Mouse (Mus musculus) hematopoietic stem cell, adult 5-6 weeks (primary cell): ENCODE measurements around the gene Il16. TPM values are rescaled to one million over a fixed set of nuclear protein-coding genes. Genes with fewer than 3 reads are reported as not detected.

Experiments used
- ATAC-seq, 2 experiments: fragments of 125-278 bp in 1 of 2; replicated peaks in 1 of 2; 2 replicates each; pipeline ENCODE4 v1.8.0; 2016 to 2017; ENCODE audit warnings: inconsistent platforms in 2 of 2, mild to moderate bottlenecking in 2 of 2, moderate number of reproducible peaks in 2 of 2, low read depth in 1 of 2, moderate TSS enrichment in 1 of 2; ENCODE audit not compliant: low FRiP score in 2 of 2, poor library complexity in 2 of 2, severe bottlenecking in 2 of 2, insufficient read depth in 1 of 2, low TSS enrichment in 1 of 2
- total RNA-seq: library from RNA; stranded (forward); fragments of 172-1452, 232-1000 nt; gene quantifications from 2 replicates; pipeline ENCODE4 v1.2.3, GENCODE M21; 2017

Il16 gene
- total RNA-seq, 1 experiment from 2014 or later, result 93.8 TPM

- ATAC-seq, result no peak
Observed at GRCm38 (mm10) chr7:83637781-83638583, 107.5 kb downstream of the Il16 start.

GRCm38 (mm10) chr7:83636425-83636824, 109.1 kb downstream of the Il16 start:
- ATAC-seq, result no peak

GRCm38 (mm10) chr7:83635726-83636125, 109.8 kb downstream of the Il16 start:
- no peak for ATAC-seq

GRCm38 (mm10) chr7:83633856-83634255, 111.7 kb downstream of the Il16 start:
- no peak for ATAC-seq

- ATAC-seq, result no peak
Observed at GRCm38 (mm10) chr7:83632682-83633120, 112.8 kb downstream of the Il16 start.

GRCm38 (mm10) chr7:83631828-83632681, 113.5 kb downstream of the Il16 start, which contains the start of gene Stard5:
Stard5 (plus strand) TSS chr7:83631959.
- peak; percentile 97 to 98 for ATAC-seq

- no peak for ATAC-seq
Observed at GRCm38 (mm10) chr7:83631073-83631827, 114.3 kb downstream of the Il16 start.

- ATAC-seq, result no peak
Observed at GRCm38 (mm10) chr7:83627369-83627768, 118.2 kb downstream of the Il16 start.

GRCm38 (mm10) chr7:83626557-83627257, 118.8 kb downstream of the Il16 start:
- no peak for ATAC-seq

- no peak for ATAC-seq
Observed at GRCm38 (mm10) chr7:83624065-83624464, 121.5 kb downstream of the Il16 start.

- no peak for ATAC-seq
Observed at GRCm38 (mm10) chr7:83622582-83622981, 122.9 kb downstream of the Il16 start.

GRCm38 (mm10) chr7:83618709-83619108, 126.8 kb downstream of the Il16 start:
- no peak for ATAC-seq

- peak in 1 of 2 experiments; percentile 42; a peak in 1 of 4 replicates for ATAC-seq
Observed at GRCm38 (mm10) chr7:83616268-83616667, 129.3 kb downstream of the Il16 start.

- ATAC-seq, result no peak; a peak in 1 of 4 replicates
Observed at GRCm38 (mm10) chr7:83615815-83616214, 129.7 kb downstream of the Il16 start.

- ATAC-seq, result no peak
Observed at GRCm38 (mm10) chr7:83615272-83615671, 130.3 kb downstream of the Il16 start.

- no peak for ATAC-seq
Observed at GRCm38 (mm10) chr7:83611886-83612285, 133.6 kb downstream of the Il16 start.

GRCm38 (mm10) chr7:83609891-83610290, 135.6 kb downstream of the Il16 start:
- ATAC-seq, result no peak
